Mouse (Mus musculus) midbrain, embryonic 11.5 days (tissue): ENCODE measurements around the gene Cited2. TPM values are rescaled to one million over a fixed set of nuclear protein-coding genes. Genes with fewer than 3 reads are reported as not detected.
A peak's percentile ranks its signal among the peaks of the same experiment; 100 is the strongest.

Source experiments
- ATAC-seq: fragments of 200-750 bp; cut with Nextera tagmentation; 2 replicates; pipeline ENCODE4 v1.8.0; 2017; ENCODE audit warnings: moderate TSS enrichment, moderate library complexity; ENCODE audit not compliant: low FRiP score
- DNase-seq: peaks from one replicate; pipeline ENCODE4 v3.0.0; 2015; ENCODE audit warnings: low spot score; ENCODE audit errors: missing footprints
- H3K27ac ChIP-seq: fragments of 300-500 bp; sonication (generic); 2 replicates; pipeline ENCODE4 v1.5.1; 2014; ENCODE audit warnings: low read depth, low read length
- H3K27me3 ChIP-seq: fragments of 300-500 bp; sonication (generic); 2 replicates; pipeline ENCODE4 v1.6.1; 2014; ENCODE audit warnings: mild to moderate bottlenecking, low read length, moderate library complexity, mixed read lengths; ENCODE audit not compliant: control insufficient read depth, insufficient read depth
- H3K36me3 ChIP-seq: fragments of 300-500 bp; sonication (generic); 2 replicates; pipeline ENCODE4 v1.6.1; 2014; ENCODE audit warnings: mild to moderate bottlenecking, low read length, moderate library complexity, mixed read lengths; ENCODE audit not compliant: control insufficient read depth, insufficient read depth
- H3K4me1 ChIP-seq: fragments of 300-500 bp; sonication (generic); 2 replicates; pipeline ENCODE4 v1.6.1; 2014; ENCODE audit warnings: low read length; ENCODE audit not compliant: control insufficient read depth, insufficient read depth
- H3K4me2 ChIP-seq: fragments of 300-500 bp; sonication (generic); 2 replicates; pipeline ENCODE4 v1.6.1; 2014; ENCODE audit warnings: mild to moderate bottlenecking, moderate library complexity
- H3K4me3 ChIP-seq: fragments of 300-500 bp; sonication (generic); 2 replicates; pipeline ENCODE4 v1.5.1; 2014; ENCODE audit warnings: low read depth, low read length
- H3K9ac ChIP-seq: fragments of 300-500 bp; sonication (generic); 2 replicates; pipeline ENCODE4 v1.6.1; 2014; ENCODE audit warnings: low read length
- H3K9me3 ChIP-seq: fragments of 300-500 bp; sonication (generic); 2 replicates; pipeline ENCODE4 v1.6.1; 2016; ENCODE audit warnings: low read length; ENCODE audit not compliant: control insufficient read depth
- WGBS: fragments of 180-500 bp; shearing (Covaris S2); extraction: QIAGEN DNeasy Blood & Tissue Kit; methylation state at CpG from one replicate; pipeline ENCODE4 v1.1.7; 2014; 5-methylcytosine and 5-hydroxymethylcytosine counted together
- polyA plus RNA-seq: library from polyadenylated mRNA; unstranded; fragments of >200 nt; fragmentation: Nextera tagmentation; extraction: Ambion mirVana; gene quantifications from 2 replicates; pipeline ENCODE4 v1.2.1, GENCODE M21; 2014

Cited2 gene
- polyA plus RNA-seq, 1 experiment from 2014 or later: 95.8 TPM

DNA sequence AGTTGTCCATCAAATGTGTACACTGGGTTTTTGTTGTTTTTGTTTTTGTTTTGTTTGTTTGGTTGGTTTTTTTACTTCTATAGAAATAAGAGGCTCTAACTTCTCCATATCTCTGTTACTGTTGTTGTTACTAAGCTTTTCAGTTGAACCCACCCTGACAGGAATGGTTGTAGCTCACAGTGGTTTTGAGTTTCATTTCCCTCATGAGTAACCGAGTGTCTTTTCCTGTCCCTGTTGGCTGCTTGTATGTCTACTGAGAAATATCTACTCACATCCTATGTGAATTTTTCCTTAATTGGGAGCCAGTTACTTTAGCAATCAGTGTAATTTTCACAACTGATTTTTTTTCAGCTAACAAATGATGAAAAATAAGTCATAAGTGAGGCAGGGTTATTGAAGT lies 31.3 kb upstream of the Cited2 start:
- Histone ChIP-seq H3K4me2 (no peak overlapping the region), H3K4me1 (no peaks in the 10 kb centered on the region), H3K27ac (no peak overlapping the region), H3K9ac (no peak overlapping the region), H3K9me3 (no peaks in the 10 kb centered on the region), H3K27me3 (no peaks in the 10 kb centered on the region), H3K36me3 (no peaks in the 10 kb centered on the region), H3K4me3 (no peak overlapping the region)
- ATAC-seq (no peak), DNase-seq (no peak)
- 80% methylated on average over 1 of the region's 1 CpGs for WGBS

- Histone ChIP-seq H3K36me3 (no peaks in the 10 kb centered on the region), H3K4me3 (no peak overlapping the region), H3K9me3 (no peaks in the 10 kb centered on the region), H3K4me2 (no peak overlapping the region), H3K27me3 (no peaks in the 10 kb centered on the region), H3K4me1 (no peaks in the 10 kb centered on the region), H3K27ac (no peak overlapping the region), H3K9ac (no peak overlapping the region)
- WGBS: 85% methylated on average over 3 of the region's 3 CpGs
- DNase-seq: no peak
- no peak for ATAC-seq
These were observed 27.2 kb upstream of the Cited2 start for GRCm38 (mm10) chr10:17695801-17696200.

DNA sequence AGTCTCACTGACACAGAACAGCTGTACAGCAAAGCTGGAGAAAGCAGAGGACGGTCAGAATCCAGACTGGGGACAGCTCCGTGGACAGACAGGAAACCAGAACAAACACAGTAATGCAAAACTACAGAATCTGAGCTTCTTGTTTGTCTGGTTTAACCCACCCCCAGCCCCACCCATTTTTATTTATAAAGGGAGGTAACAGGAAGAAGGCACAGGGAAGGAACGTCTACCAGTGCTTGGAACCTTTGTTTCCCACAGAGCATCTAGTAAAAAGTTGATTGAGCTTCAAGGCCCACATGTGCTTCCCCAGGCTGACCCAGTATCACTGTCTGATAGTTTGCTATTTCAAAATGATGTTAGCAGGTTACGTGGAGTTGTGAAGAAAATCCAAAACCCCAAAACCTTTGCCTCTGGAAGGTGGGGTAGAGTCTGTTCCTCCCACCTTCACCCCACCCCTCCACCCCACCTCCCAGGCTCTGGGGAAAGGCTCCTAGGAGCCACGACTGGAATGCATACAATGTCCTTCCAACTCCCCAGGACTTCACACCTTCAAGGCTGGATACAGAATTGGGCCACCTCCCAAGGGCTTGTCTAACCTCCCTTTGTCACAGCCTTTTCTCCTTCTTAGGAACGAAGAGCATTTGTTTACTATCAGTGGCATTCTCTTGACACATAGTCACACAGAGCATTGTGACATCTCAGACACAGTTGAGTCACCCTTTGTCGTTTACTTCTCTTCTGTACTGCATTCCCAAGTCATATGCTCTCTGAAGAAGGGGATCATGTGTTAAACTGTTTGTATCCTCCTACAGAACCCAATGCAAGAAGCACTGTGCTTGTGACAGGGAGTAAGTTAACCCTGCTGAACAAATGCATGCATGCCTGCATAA lies 25.4 kb upstream of the Cited2 start:
- H3K27me3 ChIP-seq: no peaks in the 10 kb centered on the region
- H3K4me1 ChIP-seq: no peaks in the 10 kb centered on the region
- 67% methylated on average over 7 of the region's 7 CpGs for WGBS

GRCm38 (mm10) chr10:17705466-17705973 lies 17.5 kb upstream of the Cited2 start:
- Histone ChIP-seq H3K9ac (no peak overlapping the region), H3K9me3 (no peaks in the 10 kb centered on the region), H3K27me3 (no peaks in the 10 kb centered on the region), H3K4me1 (no peaks in the 10 kb centered on the region), H3K36me3 (no peaks in the 10 kb centered on the region), H3K27ac (no peak overlapping the region), H3K4me2 (no peak overlapping the region), H3K4me3 (no peak overlapping the region)
- WGBS: 16% methylated on average over 4 of the region's 4 CpGs
- DNase-seq: no peak
- no peak for ATAC-seq

More for the DNA sequence above, 25.4 kb upstream of the Cited2 start:
- Histone ChIP-seq H3K4me2 (no peak overlapping the region), H3K36me3 (no peaks in the 10 kb centered on the region), H3K4me3 (no peak overlapping the region), H3K27ac (no peak overlapping the region), H3K9me3 (no peaks in the 10 kb centered on the region), H3K9ac (no peak overlapping the region)
- ATAC-seq (no peak), DNase-seq (no peak)

GRCm38 (mm10) chr10:17710753-17711152 lies 12.3 kb upstream of the Cited2 start:
- H3K4me3 ChIP-seq: no peak overlapping the region
- ATAC-seq: no peak
- no peaks in the 10 kb centered on the region for H3K4me1 ChIP-seq

DNA sequence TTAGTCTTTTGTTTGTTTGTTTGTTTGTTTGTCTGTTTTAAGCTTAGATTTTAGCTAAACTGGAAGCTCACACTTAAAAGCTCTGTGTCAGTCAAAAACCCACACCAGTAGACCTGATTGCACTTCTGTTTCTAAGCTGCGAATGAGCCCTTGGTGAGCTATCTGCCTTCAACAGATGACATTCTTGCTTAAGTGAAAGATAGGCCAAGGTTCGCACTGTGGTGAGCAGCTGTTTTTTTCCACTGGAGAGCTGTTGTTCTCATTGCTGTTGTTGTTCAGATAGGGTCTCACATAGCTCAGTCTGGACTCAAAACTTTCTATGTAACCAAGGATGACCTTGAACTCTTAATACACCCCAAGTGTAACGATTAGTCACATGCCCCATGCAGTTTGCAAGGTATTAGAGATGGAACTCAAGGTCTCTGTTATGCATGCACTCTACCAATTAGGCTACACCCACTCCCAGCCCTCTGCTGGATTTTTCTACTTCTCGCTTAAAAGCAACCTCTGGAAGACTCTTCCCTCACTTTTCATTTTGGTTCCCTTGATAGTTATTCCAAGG lies 3.9 kb upstream of the Cited2 start:
- Histone ChIP-seq H3K36me3 (no peaks in the 10 kb centered on the region), H3K4me1 (peaks cover 2% of the 10 kb centered on the region; the same call in 1 of the 2 replicates), H3K4me2 (no peak overlapping the region), H3K4me3 (no peak overlapping the region), H3K27ac (no peak overlapping the region), H3K27me3 (no peaks in the 10 kb centered on the region), H3K9ac (no peak overlapping the region), H3K9me3 (no peaks in the 10 kb centered on the region; the same call in 1 of the 2 replicates)
- DNase-seq (no peak), ATAC-seq (no peak)
- WGBS: 89% methylated on average over 4 of the region's 4 CpGs

More at GRCm38 (mm10) chr10:17710753-17711152, 12.3 kb upstream of the Cited2 start:
- Histone ChIP-seq H3K36me3 (no peaks in the 10 kb centered on the region), H3K4me2 (no peak overlapping the region), H3K27ac (no peak overlapping the region), H3K9ac (no peak overlapping the region), H3K9me3 (no peaks in the 10 kb centered on the region), H3K27me3 (no peaks in the 10 kb centered on the region)
- 57% methylated on average over 3 of the region's 3 CpGs for WGBS
- no peak for DNase-seq

DNA sequence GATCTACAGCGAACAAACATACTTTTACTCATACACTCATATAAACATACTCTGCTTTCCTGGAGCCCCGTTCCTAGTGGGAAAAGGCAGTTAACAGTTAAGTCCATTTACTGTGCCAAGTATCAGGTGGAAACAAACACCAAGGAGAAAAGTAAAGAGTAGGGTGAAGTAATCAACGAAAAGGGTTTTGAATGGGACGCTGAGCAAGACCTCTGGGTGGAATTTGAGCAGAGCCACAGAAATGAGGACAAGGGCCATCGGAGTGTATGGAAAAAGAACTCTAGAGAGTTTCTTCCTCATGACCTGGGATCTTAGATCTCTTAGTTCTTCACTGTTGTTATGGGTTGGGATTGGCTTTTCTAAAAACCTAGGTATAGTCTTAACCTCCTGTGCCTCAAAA lies 3.4 kb upstream of the Cited2 start:
- no peak overlapping the region for H3K27ac ChIP-seq
- H3K9me3 ChIP-seq: no peaks in the 10 kb centered on the region; the same call in 1 of the 2 replicates
- DNase-seq (no peak), ATAC-seq (no peak)
- no peak overlapping the region for H3K4me3 ChIP-seq
- 94% methylated on average over 5 of the region's 5 CpGs for WGBS
- no peak overlapping the region for H3K9ac ChIP-seq
- H3K4me2 ChIP-seq: no peak overlapping the region
- no peaks in the 10 kb centered on the region for H3K27me3 ChIP-seq
- peaks cover 2% of the 10 kb centered on the region; the same call in 1 of the 2 replicates for H3K4me1 ChIP-seq
- H3K36me3 ChIP-seq: no peaks in the 10 kb centered on the region; the same call in 1 of the 2 replicates

DNA sequence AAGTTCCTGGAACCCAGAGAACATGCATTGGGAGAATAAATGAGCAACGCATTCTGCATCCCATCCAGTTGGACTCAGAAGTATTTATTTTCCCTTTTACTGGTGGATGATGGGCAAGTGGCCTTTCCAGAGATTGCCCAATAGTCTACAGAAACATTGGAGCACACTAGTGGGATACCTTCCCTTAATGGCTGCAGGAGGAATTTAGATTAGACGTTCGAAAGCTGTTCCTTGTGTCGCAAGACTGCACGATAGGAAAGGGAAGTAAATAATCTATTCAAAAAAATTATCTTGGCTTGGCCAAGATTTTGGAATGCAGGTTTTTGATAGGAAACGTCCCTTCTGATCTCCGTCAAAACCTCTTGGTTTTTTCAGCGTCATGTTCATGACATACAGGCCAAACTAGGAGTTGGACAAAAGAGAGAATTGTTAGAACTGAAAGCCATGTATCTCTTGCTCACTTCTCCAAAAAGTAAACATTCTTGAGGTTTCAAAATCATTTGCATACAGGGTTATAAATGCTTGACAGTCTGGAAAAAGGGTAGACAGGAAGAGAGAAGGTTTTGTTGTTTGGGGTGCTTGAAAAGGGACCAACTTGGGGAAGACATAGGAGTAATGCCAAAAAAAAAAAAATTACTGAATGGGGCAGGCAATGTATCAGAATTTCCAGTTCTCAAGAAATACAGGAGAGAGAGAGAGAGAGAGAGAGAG lies 2.0 kb upstream of the Cited2 start:
- no peaks in the 10 kb centered on the region; the same call in 1 of the 2 replicates for H3K36me3 ChIP-seq
- H3K4me2 ChIP-seq: peak overlapping the region; percentile 79
- H3K4me3 ChIP-seq: peak overlapping the region; percentile 98
- H3K9ac ChIP-seq: peak overlapping the region; percentile 98; the same call in 1 of the 2 replicates
- WGBS: 82% methylated on average over 8 of the region's 8 CpGs
- H3K27me3 ChIP-seq: no peaks in the 10 kb centered on the region
- H3K27ac ChIP-seq: peak overlapping the region; percentile 99
- DNase-seq (no peak), ATAC-seq (no peak)
- no peaks in the 10 kb centered on the region; the same call in 1 of the 2 replicates for H3K9me3 ChIP-seq
- H3K4me1 ChIP-seq: peaks cover 8% of the 10 kb centered on the region
